ENCODE assay signal across 9 mouse cellular contexts in the genomic region with DNA sequence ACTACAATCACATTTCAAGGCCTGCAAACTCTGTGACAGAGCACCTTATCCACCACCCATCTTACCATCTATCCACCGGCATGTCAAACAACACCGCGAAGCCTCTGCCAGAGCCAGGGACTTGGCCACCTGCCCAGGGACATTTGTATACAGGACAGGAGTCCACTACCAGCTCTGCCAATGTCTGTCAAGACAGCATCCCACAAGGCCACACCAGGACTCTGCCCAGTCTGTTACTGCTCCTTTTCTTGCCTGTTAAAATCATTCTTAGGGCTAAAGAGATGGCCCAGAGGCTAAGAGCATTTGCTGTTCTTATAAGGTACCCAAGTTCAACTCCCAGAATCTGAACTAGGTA. TPM values are rescaled to one million over a fixed set of nuclear protein-coding genes. Genes with fewer than 3 reads are reported as not detected.
A peak's percentile ranks its signal among the peaks of the same experiment; 100 is the strongest.
DNase-seq lines count a peak whose midpoint lies in the region; ATAC-seq and TF ChIP-seq lines count a peak whose summit lies in the region.
"Had no signal": no experiment of that assay in that cellular context is flagged by ENCODE, and none has a peak within 500 bp of the region (broad histone marks: within the 10 kb centered on the region; RNA-seq: fewer than 3 reads in every experiment).

No protein-coding gene starts in this region.

- TF ChIP-seq CTCF in left cerebral cortex, adult 2 months (IDR thresholded peaks at IDR 0.05), result no peak

- no peaks in the 10 kb centered on the region for H3K9me3 ChIP-seq in hindbrain, embryonic 15.5 days
- H3K9me3 ChIP-seq in hindbrain, embryonic 12.5 days (replicated peaks), result no peaks in the 10 kb centered on the region

- no peak overlapping the region for H3K4me2 ChIP-seq in hindbrain, embryonic 15.5 days
- H3K4me2 ChIP-seq in hindbrain, embryonic 12.5 days (replicated peaks), result no peak overlapping the region

- no peaks in the 10 kb centered on the region for H3K36me3 ChIP-seq in hindbrain, embryonic 15.5 days
- H3K36me3 ChIP-seq in hindbrain, embryonic 12.5 days, result no peaks in the 10 kb centered on the region

- no peak overlapping the region for H3K4me3 ChIP-seq in hindbrain, embryonic 15.5 days
- no peak overlapping the region for H3K4me3 ChIP-seq in hindbrain, embryonic 12.5 days
- no peak overlapping the region for H3K4me3 ChIP-seq in left cerebral cortex, adult 2 months

- H3K27ac ChIP-seq in hindbrain, embryonic 15.5 days (replicated peaks), result no peak overlapping the region
- H3K27ac ChIP-seq in hindbrain, embryonic 12.5 days, result no peak overlapping the region
- H3K27ac ChIP-seq in left cerebral cortex, adult 2 months, result no peak overlapping the region; the same call in 1 of the 2 replicates

- H3K9ac ChIP-seq in hindbrain, embryonic 15.5 days, result no peak overlapping the region
- no peak overlapping the region for H3K9ac ChIP-seq in hindbrain, embryonic 12.5 days

- H3K4me1 ChIP-seq in hindbrain, embryonic 15.5 days (replicated peaks), result peaks cover 9% of the 10 kb centered on the region
- H3K4me1 ChIP-seq in hindbrain, embryonic 12.5 days, result peaks cover 12% of the 10 kb centered on the region

- intact Hi-C loops in heart, postnatal 10 days (cut with DNase I), result no loop called here
- intact Hi-C loops in left cerebral cortex, adult 2 months (cut with DNase I), result loop anchor here (10.0 kb wide), 1 partner anchor 145 kb away; no protein-coding TSS in a partner anchor

- H3K27me3 ChIP-seq in hindbrain, embryonic 15.5 days, result no peaks in the 10 kb centered on the region
- no peaks in the 10 kb centered on the region for H3K27me3 ChIP-seq in hindbrain, embryonic 12.5 days

- WGBS in hindbrain, embryonic 15.5 days, result 49% methylated on average over 3 of the region's 3 CpGs
- WGBS in hindbrain, embryonic 12.5 days, result 88% methylated on average over 3 of the region's 3 CpGs

- ATAC-seq in hindbrain, embryonic 15.5 days (ENCODE audit: low FRiP score, low read depth), result peak; percentile 52; the same call in 1 of the 2 replicates
- no peak for ATAC-seq in hindbrain, embryonic 12.5 days (ENCODE audit: low FRiP score)

- DNase-seq in MN1 (ENCODE audit: low spot score), result peak; percentile 61
- DNase-seq in cerebellum, adult 9-10 months, result peak; percentile 51
- DNase-seq in heart, postnatal 10 days, result peak; percentile 50 to 63
- DNase-seq in testis, postnatal 10 days (ENCODE audit: low spot score), result peak; percentile 77
- no peak for DNase-seq in left cerebral cortex, adult 8-10 months (ENCODE audit: low spot score in 2 of 2)
- DNase-seq in left cerebral cortex, adult 2 months (ENCODE audit: extremely low spot score in 1 of 2, low spot score in 2 of 2), result no peak

RNA-seq across cellular contexts. Expression of a gene that starts 53.4 kb away (rescaled TPM):
- polyA plus RNA-seq in hindbrain, embryonic 15.5 days (2015; fragmentation: Nextera tagmentation; extraction: Ambion mirVana), result 3.7 and 4.6 TPM in 2 replicates
- polyA plus RNA-seq in hindbrain, embryonic 12.5 days (2016; fragmentation: Nextera tagmentation; extraction: Ambion mirVana), result 1.1 and 1.3 TPM in 2 replicates
- 100 to 1,000 TPM; 767 to 773 TPM for total RNA-seq in heart, postnatal 10 days (2021)
- 100 to 1,000 TPM; 139 to 174 (median 157) TPM for total RNA-seq in left cerebral cortex, adult 8-10 months (2022)
- total RNA-seq in left cerebral cortex, adult 2 months (2021), result 100 to 1,000 TPM; 200 to 212 TPM
- total RNA-seq: hematopoietic stem cell, adult 5-6 weeks had no signal

Comparison
In these comparisons a context has a peak if more than half of its experiments do, and no peak if none do; other contexts are left out.
1. DNase-seq: peak in MN1 (single experiment), cerebellum, adult 9-10 months (single experiment), heart, postnatal 10 days (2 of 2) and testis, postnatal 10 days (single experiment); none in left cerebral cortex, adult 8-10 months (0 of 2) and left cerebral cortex, adult 2 months (0 of 2).